Mouse (Mus musculus): ENCODE data around the gene Fam227b. TPM values are rescaled to one million over a fixed set of nuclear protein-coding genes. Genes with fewer than 3 reads are reported as not detected.

Fam227b gene
- polyA plus RNA-seq, 1 experiment from 2014 or later = not detected

DNA sequence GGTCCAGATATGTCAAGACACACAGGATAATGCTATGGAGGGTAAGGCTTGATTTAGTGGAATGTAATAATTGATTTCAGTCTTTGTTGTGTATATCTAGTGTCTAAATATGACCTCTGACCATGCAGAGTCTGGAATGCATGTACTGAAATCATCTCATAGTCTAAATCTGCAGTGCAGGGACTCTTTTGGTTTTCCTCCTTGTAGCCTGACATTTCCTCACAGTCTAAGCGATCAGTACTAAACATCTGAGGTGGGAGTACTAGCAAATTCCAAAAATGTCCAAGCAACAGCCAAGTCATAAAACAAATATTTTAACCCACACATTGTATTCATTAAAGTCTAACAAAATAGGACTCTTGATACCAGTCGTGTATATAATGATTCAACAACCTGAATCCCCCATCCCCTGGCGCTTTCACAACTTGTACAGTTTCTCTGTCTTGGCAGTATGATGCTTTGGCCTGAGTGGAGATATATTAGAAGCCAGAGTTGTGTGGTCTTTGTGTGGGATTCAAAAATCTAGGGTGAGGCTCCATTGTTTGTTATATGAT lies 86.4 kb downstream of the Fam227b start:
- ATAC-seq (ENCODE audit: low FRiP score) (no peak), DNase-seq (ENCODE audit: low spot score) (no peak)
- H3K27ac ChIP-seq = no peak overlapping the region
- no peak overlapping the region for H3K4me3 ChIP-seq (replicated peaks; ENCODE audit: low read length)
- H3K9me3 ChIP-seq (ENCODE audit: control insufficient read depth, low read length) = no peaks in the 10 kb centered on the region
- H3K4me1 ChIP-seq (replicated peaks; ENCODE audit: control insufficient read depth, insufficient read depth, low read length) = no peaks in the 10 kb centered on the region
- no peak overlapping the region for H3K4me2 ChIP-seq (replicated peaks)
- no peaks in the 10 kb centered on the region for H3K36me3 ChIP-seq (replicated peaks; ENCODE audit: control insufficient read depth, insufficient read depth)
- H3K27me3 ChIP-seq (ENCODE audit: control insufficient read depth, insufficient read depth, low read length) = no peaks in the 10 kb centered on the region
- H3K9ac ChIP-seq = no peak overlapping the region
- 90% methylated on average over 3 of the region's 3 CpGs for WGBS

GRCm38 (mm10) chr2:126064814-126065213 lies 87.0 kb downstream of the Fam227b start:
- WGBS = 52% methylated on average over 2 of the region's 2 CpGs

DNA sequence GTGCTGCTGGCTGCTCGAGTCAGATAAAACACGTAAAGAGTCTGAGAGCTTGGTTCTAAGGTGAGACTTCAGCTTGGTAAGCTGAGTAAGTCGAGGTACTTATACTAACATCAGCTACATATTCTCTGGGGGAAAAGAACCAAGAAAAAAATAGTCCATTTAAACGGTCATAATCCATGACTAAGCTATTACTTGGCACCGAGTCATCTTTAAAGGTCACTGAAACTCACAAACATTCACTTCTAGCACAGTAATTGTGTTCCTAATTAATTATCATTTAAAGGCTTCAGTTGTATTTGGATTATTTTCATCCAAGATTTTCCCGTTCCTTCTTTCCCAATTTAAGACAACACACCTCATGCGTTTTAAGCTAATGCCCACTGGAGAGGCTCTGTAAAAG lies 88.9 kb downstream of the Fam227b start:
- Histone ChIP-seq H3K4me1 (replicated peaks; ENCODE audit: control insufficient read depth, insufficient read depth, low read length) (no peaks in the 10 kb centered on the region), H3K9ac (no peak overlapping the region)
- 88% methylated on average over 7 of the region's 7 CpGs for WGBS

More at GRCm38 (mm10) chr2:126064814-126065213, 87.0 kb downstream of the Fam227b start:
- ATAC-seq (ENCODE audit: low FRiP score) (no peak), DNase-seq (ENCODE audit: low spot score) (no peak)
- Histone ChIP-seq H3K4me2 (replicated peaks) (no peak overlapping the region), H3K27me3 (ENCODE audit: control insufficient read depth, insufficient read depth, low read length) (no peaks in the 10 kb centered on the region), H3K9ac (no peak overlapping the region), H3K4me1 (replicated peaks; ENCODE audit: control insufficient read depth, insufficient read depth, low read length) (no peaks in the 10 kb centered on the region), H3K4me3 (replicated peaks; ENCODE audit: low read length) (no peak overlapping the region), H3K27ac (no peak overlapping the region), H3K36me3 (replicated peaks; ENCODE audit: control insufficient read depth, insufficient read depth) (no peaks in the 10 kb centered on the region), H3K9me3 (ENCODE audit: control insufficient read depth, low read length) (no peaks in the 10 kb centered on the region)

GRCm38 (mm10) chr2:126061037-126061773 lies 90.6 kb downstream of the Fam227b start:
- H3K4me3 ChIP-seq (replicated peaks; ENCODE audit: low read length) = no peak overlapping the region
- ATAC-seq (ENCODE audit: low FRiP score) = no peak
- DNase-seq (ENCODE audit: low spot score) = no peak
- H3K9ac ChIP-seq = no peak overlapping the region
- no peak overlapping the region for H3K27ac ChIP-seq
- H3K4me2 ChIP-seq (replicated peaks) = no peak overlapping the region
- no peaks in the 10 kb centered on the region for H3K27me3 ChIP-seq (ENCODE audit: control insufficient read depth, insufficient read depth, low read length)
- H3K4me1 ChIP-seq (replicated peaks; ENCODE audit: control insufficient read depth, insufficient read depth, low read length) = no peaks in the 10 kb centered on the region
- H3K9me3 ChIP-seq (ENCODE audit: control insufficient read depth, low read length) = no peaks in the 10 kb centered on the region
- WGBS = 69% methylated on average over 17 of the region's 17 CpGs
- no peaks in the 10 kb centered on the region for H3K36me3 ChIP-seq (replicated peaks; ENCODE audit: control insufficient read depth, insufficient read depth)

More for the DNA sequence above, 88.9 kb downstream of the Fam227b start:
- H3K4me3 ChIP-seq (replicated peaks; ENCODE audit: low read length) = no peak overlapping the region
- H3K9me3 ChIP-seq (ENCODE audit: control insufficient read depth, low read length) = no peaks in the 10 kb centered on the region
- DNase-seq (ENCODE audit: low spot score) (no peak), ATAC-seq (ENCODE audit: low FRiP score) (no peak)
- H3K36me3 ChIP-seq (replicated peaks; ENCODE audit: control insufficient read depth, insufficient read depth) = no peaks in the 10 kb centered on the region
- H3K27ac ChIP-seq = no peak overlapping the region
- no peak overlapping the region for H3K4me2 ChIP-seq (replicated peaks)
- H3K27me3 ChIP-seq (ENCODE audit: control insufficient read depth, insufficient read depth, low read length) = no peaks in the 10 kb centered on the region

DNA sequence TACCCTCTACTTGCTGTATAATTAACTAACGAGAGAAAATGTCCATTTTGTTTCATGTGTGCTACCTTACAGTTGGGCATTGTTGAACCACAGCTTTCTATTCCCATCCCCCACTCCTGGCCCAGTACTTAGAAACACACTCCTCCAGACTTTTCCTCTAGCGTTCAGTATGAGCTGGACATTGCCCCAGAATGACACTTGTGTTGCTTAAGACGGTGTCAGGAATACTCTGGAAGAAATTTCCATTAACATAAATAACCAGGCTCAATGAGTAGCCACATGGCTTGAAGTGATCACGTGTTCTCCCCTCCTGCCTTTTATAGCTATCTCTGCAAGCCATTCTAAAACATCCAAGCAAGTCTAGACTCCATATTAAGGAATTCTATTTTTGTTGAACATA lies 91.2 kb downstream of the Fam227b start:
- H3K9ac ChIP-seq = no peak overlapping the region
- no peaks in the 10 kb centered on the region for H3K27me3 ChIP-seq (ENCODE audit: control insufficient read depth, insufficient read depth, low read length)
- H3K4me1 ChIP-seq (replicated peaks; ENCODE audit: control insufficient read depth, insufficient read depth, low read length) = no peaks in the 10 kb centered on the region
- 62% methylated on average over 4 of the region's 4 CpGs for WGBS
- H3K4me2 ChIP-seq (replicated peaks) = no peak overlapping the region
- H3K27ac ChIP-seq = no peak overlapping the region
- no peaks in the 10 kb centered on the region for H3K36me3 ChIP-seq (replicated peaks; ENCODE audit: control insufficient read depth, insufficient read depth)
- ATAC-seq (ENCODE audit: low FRiP score) = no peak
- no peaks in the 10 kb centered on the region for H3K9me3 ChIP-seq (ENCODE audit: control insufficient read depth, low read length)
- H3K4me3 ChIP-seq (replicated peaks; ENCODE audit: low read length) = no peak overlapping the region
- no peak for DNase-seq (ENCODE audit: low spot score)

DNA sequence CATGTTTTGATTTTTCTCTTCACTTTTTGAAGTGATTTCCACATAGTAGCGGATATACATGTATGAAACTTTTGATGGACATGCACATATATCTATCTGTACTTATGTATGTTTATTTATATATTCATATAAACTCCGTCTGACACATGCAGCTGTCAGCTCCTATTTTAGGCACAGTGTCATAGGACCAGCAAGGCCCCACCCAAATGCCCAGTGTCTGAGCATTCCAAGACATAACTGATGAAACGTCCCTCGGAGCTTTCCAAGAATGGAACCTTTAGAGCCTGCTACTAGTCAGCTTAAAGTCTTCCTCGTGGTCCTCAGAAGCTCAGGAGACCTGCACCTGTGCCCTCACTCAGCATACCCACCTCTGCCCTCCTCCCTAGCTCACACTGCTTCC lies 98.1 kb downstream of the Fam227b start:
- H3K36me3 ChIP-seq (replicated peaks; ENCODE audit: control insufficient read depth, insufficient read depth) = no peaks in the 10 kb centered on the region
- ATAC-seq (ENCODE audit: low FRiP score) (no peak), DNase-seq (ENCODE audit: low spot score) (no peak)
- 79% methylated on average over 5 of the region's 5 CpGs for WGBS
- no peaks in the 10 kb centered on the region for H3K4me1 ChIP-seq (replicated peaks; ENCODE audit: control insufficient read depth, insufficient read depth, low read length)
- H3K4me2 ChIP-seq (replicated peaks) = no peak overlapping the region
- no peak overlapping the region for H3K9ac ChIP-seq
- H3K27ac ChIP-seq = no peak overlapping the region
- H3K4me3 ChIP-seq (replicated peaks; ENCODE audit: low read length) = no peak overlapping the region
- no peaks in the 10 kb centered on the region for H3K9me3 ChIP-seq (ENCODE audit: control insufficient read depth, low read length)
- no peaks in the 10 kb centered on the region for H3K27me3 ChIP-seq (ENCODE audit: control insufficient read depth, insufficient read depth, low read length)

GRCm38 (mm10) chr2:126052749-126053557 lies 98.9 kb downstream of the Fam227b start:
- H3K27ac ChIP-seq = no peak overlapping the region
- H3K9ac ChIP-seq = no peak overlapping the region
- no peaks in the 10 kb centered on the region for H3K9me3 ChIP-seq (ENCODE audit: control insufficient read depth, low read length)
- 36% methylated on average over 6 of the region's 6 CpGs for WGBS
- H3K27me3 ChIP-seq (ENCODE audit: control insufficient read depth, insufficient read depth, low read length) = no peaks in the 10 kb centered on the region
- no peaks in the 10 kb centered on the region for H3K36me3 ChIP-seq (replicated peaks; ENCODE audit: control insufficient read depth, insufficient read depth)
- no peaks in the 10 kb centered on the region for H3K4me1 ChIP-seq (replicated peaks; ENCODE audit: control insufficient read depth, insufficient read depth, low read length)
- no peak overlapping the region for H3K4me3 ChIP-seq (replicated peaks; ENCODE audit: low read length)
- no peak for ATAC-seq (ENCODE audit: low FRiP score)
- no peak overlapping the region for H3K4me2 ChIP-seq (replicated peaks)
- no peak for DNase-seq (ENCODE audit: low spot score)

GRCm38 (mm10) chr2:126045621-126046020 lies 106.2 kb downstream of the Fam227b start:
- Histone ChIP-seq H3K27ac (no peak overlapping the region), H3K9me3 (ENCODE audit: control insufficient read depth, low read length) (no peaks in the 10 kb centered on the region), H3K4me2 (replicated peaks) (no peak overlapping the region), H3K36me3 (replicated peaks; ENCODE audit: control insufficient read depth, insufficient read depth) (no peaks in the 10 kb centered on the region), H3K4me1 (replicated peaks; ENCODE audit: control insufficient read depth, insufficient read depth, low read length) (no peaks in the 10 kb centered on the region), H3K27me3 (ENCODE audit: control insufficient read depth, insufficient read depth, low read length) (no peaks in the 10 kb centered on the region), H3K9ac (no peak overlapping the region), H3K4me3 (replicated peaks; ENCODE audit: low read length) (no peak overlapping the region)
- no peak for DNase-seq (ENCODE audit: low spot score)
- WGBS = 91% methylated on average over 5 of the region's 5 CpGs
- no peak for ATAC-seq (ENCODE audit: low FRiP score)

DNA sequence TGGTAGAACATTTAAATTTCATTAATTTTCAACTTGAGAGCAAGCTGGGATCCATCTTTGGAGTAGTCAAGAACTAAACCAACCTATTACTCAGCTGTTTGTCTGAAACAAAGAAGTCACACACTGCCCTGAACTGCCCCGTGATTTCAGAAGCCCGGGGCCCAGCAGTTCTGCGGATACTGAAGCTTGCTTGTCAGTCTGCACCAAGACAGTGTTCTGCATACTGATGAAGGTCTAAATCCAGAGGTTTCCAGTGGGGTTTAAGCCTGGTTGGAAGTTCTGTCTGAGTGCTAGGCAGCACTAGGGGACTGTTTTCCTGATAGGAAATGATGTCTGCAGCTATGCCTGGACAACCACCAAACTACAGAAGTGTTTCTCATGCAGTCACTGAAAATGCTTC lies 109.1 kb downstream of the Fam227b start:
- H3K36me3 ChIP-seq (replicated peaks; ENCODE audit: control insufficient read depth, insufficient read depth) = no peaks in the 10 kb centered on the region
- no peak overlapping the region for H3K4me3 ChIP-seq (replicated peaks; ENCODE audit: low read length)

More for the DNA sequence above, 109.1 kb downstream of the Fam227b start:
- no peak for ATAC-seq (ENCODE audit: low FRiP score)
- no peak overlapping the region for H3K4me2 ChIP-seq (replicated peaks)
- H3K27ac ChIP-seq = no peak overlapping the region
- H3K27me3 ChIP-seq (ENCODE audit: control insufficient read depth, insufficient read depth, low read length) = no peaks in the 10 kb centered on the region
- no peaks in the 10 kb centered on the region for H3K9me3 ChIP-seq (ENCODE audit: control insufficient read depth, low read length)
- no peaks in the 10 kb centered on the region for H3K4me1 ChIP-seq (replicated peaks; ENCODE audit: control insufficient read depth, insufficient read depth, low read length)
- no peak overlapping the region for H3K9ac ChIP-seq
- DNase-seq (ENCODE audit: low spot score) = no peak
- 21% methylated on average over 3 of the region's 3 CpGs for WGBS

All from hindbrain, embryonic 14.5 days (tissue).